Mouse (Mus musculus) natural killer cell, adult 2 months (primary cell): ENCODE data around the gene Tctex1d4.

Source experiments
- DNase-seq, 2 experiments: peaks; one replicate each; pipeline ENCODE4 v3.0.0; 2022; ENCODE audit warnings: low spot score in 2 of 2

The Tctex1d4 gene

DNA sequence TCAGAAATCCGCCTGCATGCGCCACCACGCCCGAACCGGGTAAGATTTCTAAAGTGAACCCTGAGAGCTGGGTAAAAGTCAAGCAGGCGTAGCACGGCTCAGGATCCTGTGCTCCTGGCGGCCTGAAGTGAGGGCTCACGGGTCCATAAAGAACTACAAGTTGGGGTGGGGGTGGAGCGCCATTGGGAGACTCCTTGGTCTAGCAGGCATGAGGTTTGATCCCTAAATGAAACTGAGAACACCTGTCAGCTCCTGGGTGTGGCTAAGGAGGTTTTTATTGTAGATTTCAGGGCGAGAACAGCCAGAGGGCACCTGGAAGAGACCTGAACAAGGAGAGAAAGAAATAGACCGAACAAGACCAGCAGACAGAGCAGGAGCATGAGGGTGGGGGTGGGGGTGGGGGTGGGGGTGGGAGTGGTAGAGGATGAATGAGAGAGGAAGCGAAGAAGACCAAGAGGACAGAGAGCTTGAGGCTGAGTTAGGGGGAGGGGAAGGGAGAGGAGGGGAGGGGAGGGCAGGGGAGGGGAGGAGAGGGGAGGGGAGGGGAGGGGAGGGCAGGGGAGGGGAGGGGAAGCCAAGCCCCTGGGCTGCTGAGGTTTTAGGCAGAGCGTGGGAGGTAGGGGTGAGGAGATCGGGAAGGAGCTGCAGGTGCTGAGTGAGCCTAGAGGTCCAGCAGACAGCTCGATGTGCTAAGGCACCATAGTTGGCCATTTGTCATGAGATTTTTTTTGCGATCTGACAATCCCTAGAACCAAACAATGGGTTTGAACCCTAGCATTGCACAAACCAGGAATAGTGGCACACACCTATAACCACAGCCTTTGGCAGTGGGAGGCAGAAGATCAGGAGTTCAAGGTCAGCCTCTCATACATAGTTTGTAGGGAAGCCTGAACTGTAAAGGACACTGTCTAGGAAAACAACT is 12.0 kb downstream of the Tctex1d4 start:
- no peak for DNase-seq

DNA sequence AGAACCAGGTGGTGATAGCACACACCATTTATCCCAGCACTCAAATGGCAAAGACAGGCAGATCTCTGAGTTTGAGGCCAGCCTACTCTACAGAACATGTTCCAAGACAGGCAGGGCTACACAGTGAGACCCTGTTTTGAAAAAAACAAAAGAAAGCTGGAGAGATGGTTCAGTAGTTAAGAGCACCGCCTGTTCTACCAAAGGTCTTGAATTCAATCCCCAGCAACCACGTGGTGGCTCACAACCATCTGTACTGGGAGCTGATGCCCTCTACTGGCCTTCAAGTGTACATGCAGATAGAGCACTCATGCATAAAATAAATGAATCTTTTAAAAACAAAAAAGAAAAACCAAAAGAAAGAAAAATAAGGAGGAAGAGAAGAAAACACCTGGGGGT is 12.6 kb downstream of the Tctex1d4 start:
- peak; percentile 54 to 58 for DNase-seq

DNA sequence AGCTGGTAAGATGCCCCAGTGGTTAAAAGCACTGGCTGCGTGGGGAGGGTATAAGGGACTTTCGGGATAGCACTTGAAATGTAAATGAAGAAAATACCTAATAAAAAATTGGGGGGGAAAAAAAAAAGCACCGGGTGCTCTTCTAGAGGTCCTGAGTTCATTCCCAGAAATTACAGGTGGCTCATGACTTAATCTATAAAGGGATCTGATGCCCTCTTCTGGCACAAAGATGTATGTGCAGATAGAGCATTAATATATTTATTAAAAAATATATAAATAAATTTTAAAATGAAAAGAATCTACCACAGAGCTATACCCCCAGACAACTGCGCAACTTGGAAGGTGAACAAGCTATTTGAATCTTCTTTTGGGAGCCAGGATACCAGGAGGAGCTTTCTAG is 14.0 kb downstream of the Tctex1d4 start:
- no peak for DNase-seq

DNA sequence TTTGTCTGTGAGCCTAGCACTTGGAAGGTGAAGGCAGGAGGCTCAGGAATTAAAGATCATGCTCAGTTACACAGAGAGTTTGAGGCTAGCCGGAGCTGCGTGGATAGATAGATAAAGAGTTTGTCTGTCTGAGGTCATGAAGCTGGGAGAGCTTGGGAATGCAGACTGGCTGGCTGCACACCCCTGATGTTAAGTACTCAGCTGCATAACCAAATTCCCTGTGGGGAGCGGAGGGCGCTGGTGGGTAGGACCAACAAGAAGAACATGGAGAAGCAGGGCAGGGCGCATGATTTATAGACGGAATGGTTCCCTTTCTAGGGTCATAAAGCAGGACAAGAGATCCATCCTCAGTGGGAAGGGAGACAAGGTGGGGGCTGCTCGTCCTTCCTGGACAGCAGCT is 16.4 kb downstream of the Tctex1d4 start:
- DNase-seq, result no peak

DNA sequence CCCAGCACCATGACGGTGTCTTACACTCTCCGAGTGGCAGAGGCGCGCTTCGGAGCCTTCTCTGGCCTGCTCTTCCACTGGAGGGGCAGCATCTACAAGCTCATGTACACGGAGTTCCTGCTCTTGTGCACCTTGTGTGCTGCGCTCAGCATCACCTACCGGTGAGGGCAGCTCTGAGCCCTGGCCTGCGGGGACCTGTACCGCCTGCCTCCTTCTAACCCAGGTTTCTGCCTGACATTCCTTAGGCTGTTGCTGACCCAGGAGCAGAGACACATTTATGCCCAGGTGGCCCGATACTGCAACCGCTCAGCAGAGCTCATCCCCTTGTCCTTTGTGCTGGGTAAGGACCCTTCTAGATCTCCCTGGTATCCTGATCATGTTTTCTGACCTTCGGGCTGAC is 18.7 kb downstream of the Tctex1d4 start:
- DNase-seq, result no peak

DNA sequence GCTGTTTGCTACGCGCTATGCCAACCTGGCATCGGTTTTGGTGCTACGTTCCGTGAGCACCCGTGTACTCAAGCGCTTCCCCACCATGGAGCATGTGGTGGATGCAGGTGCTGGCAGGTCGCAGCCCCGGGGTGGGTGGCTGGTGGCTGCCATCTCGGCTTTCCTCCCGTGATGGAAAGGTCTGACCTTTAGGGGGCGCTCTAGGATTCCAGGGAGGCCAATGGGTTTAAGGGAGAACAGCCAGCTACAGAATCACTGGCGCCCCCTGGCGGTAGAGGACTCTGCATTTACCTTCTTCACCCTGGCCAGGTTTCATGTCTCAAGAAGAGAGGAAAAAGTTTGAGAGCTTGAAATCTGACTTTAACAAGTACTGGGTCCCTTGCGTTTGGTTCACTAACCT is 19.6 kb downstream of the Tctex1d4 start:
- peak; percentile 87 to 93 for DNase-seq

DNA sequence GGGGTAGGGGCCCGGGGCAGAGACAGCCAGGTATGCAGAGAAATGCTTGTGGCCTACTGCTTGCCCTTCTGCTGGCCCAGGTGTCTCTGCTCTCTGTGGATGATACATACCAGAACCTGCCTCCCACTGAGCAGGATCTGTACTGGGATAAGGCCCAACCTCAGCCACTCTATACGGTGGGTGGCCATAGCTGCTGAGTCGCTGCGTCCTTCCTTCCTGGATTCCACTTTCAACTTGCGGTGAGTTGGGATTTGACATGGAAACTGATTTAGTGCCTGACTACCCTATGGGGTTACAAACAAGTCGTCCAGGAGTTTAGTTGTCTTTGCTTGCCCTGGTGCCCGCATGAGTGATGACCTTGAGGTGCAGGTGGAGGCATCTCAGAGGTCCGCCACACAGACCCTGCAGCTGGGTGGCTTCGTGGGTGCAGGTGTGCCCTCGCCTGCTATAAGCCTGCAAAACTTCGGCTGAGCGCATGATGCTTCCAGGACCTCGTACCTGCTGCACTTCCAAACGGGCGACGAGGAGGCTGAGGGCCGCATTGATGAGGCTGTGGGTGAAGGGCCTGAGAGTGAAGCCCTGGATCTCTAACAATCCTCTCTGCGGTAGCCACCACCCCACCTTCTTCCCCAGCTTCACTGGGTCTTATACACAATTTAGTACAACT is 21.6 kb downstream of the Tctex1d4 start:
- no peak for DNase-seq

DNA sequence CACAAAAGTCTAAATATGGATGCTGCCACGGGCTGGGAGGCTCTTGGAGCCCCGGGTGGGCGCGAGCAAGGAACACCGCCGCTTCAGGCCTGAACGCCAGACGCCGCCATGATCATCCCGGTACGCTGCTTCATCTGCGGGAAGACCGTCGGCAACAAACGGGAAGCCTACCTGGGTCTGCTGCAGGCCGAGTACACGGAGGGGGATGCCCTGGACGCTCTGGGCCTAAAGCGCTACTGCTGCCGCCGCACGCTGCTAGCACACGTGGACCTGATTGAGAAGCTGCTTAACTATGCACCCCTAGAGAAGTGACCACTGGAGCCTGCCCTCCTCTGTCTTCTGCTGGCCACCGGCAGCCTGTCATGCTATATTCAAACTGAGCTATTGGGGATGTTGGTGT is 22.2 kb downstream of the Tctex1d4 start:
- DNase-seq, result no peak

DNA sequence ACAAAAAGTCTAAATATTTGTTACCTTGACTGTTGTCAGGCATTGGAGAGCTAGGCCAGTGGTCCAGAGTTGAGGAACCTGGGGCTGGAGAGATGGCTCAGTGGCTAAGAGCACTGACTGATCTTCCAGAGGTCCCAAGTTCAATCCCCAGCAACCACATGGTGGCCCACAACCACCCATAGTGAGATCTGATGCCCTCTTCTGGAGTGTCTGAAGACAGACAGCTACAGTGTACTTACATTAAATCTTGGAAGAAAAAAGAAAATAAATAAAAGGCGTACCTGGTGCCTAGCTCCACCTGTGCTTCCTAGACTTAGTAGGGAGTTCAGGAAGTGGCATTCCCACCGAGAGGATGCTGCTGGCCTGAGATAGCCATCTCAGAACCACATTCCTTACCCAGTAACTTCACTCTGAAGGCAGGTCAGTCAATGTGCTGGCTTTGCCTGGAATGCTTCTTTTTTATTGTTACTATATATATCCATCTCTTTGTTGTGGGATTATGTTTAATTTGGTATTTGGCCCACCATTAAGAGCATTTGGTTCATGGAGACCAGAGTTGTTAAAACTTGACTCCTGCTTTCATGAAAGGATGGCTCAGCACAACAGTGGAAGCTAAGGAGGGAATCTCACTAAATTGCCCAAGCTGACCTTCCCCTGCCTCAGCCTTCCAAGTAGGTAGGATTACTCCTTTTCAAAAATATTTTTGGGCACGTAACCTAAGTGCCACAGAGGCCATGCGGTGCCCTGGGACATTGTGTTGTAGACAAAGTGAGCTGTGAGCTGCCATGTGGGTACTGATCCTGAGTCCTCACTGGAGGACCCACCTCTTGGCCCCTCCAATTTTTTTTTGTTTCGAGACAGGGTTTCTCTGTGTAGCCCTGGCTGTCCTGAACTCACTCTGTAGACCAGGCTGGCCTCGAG is 23.0 kb downstream of the Tctex1d4 start:
- DNase-seq, result no peak

DNA sequence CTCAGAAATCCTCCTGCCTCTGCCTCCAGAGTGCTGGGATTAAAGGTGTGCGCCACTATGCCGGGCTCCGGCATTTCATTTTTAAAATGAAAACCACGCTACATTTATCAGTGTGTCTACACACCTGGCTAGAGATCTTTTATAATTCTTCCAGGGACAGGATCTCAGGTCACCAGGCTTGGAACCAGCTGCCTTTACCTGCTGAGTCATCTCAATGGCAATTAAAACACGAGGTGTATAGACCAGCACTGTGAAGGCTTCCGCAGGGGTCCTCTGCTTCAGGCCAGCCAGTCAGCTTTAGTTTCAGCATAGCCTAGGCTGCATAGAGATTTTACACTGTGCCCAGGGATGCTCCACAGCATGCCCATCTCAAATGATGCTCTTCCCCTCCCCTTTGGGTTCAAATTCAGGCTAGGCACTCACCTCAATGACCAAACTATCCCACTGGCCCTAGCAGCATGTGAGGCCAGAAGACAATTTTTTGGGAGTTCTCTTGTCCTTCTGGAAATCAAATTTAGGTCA is 23.7 kb downstream of the Tctex1d4 start:
- no peak for DNase-seq

DNA sequence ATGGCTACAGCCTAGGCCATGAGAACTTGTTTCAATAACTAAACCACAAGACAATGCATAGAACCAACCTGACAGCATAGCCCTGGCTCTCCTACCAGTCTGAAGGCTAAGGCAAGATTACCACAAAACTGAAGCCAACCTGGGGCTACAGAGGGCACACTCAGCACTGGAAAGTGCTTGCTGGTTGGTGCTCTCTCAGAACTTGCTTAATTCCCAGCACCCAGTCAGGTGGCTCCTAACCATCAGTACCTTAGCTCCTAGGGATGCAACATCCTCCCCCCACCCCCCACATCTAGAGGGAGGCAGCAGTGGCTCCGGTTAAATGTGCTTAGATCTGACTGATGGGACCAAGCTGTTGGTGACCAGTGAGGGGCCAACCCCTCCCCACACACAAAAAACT is 24.8 kb downstream of the Tctex1d4 start:
- no peak for DNase-seq

DNA sequence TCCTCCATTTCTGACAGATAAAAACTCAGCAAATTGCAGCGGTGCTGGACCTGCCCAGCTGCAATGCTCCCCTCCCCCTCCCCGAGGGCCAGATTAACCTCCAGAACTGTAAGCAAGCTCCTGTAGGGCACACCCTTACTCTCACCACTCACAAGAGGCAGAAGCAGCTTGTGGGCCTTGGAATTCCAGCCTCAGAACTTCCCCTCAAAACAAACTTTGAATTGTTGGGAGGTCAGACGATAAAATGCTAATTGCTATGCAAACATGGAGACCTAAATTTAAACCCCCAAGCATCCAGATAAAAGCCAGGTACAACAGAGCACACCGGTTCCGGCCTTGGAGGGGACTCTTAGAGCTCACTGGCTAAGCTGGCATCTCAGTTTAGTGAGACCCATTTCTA is 26.1 kb downstream of the Tctex1d4 start:
- no peak for DNase-seq

DNA sequence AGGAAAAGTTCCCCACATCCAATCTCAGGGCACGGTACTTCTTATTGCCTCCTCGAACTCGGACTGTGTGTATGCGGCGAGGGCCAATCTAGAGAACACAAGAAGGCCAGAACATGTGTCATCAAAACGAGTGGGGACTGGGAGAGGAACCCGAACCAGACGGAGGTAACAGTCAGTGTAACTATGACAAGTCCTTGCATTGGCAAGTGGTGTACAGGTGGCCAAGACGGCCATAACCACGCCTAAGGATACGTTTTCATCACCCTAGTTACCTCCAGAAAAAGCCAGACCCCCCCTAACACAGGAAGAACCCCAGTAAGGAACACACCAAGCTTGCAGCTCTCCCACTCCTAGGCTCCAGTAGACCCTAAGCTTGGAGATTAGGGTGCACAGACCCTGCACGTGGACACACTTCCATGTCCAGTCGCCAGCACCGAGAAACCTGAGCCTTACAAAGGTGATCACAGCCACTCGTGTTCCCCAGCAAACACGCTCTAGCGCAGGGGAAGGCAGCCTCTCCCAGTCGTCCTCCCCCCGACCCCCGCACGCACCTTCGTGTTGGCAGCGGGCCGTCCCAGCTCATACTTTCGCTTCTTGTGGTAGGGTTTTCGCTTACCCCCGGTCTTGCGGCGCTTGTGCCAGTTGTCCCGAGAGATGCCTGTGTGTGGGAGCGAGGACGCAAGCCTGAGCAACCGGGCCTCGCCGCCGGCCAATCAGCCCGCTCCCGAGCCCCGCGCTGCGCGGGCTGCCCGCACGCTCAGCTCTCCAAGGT is 28.6 kb downstream of the Tctex1d4 start:
- peak in 1 of 2 experiments; percentile 22 for DNase-seq

DNA sequence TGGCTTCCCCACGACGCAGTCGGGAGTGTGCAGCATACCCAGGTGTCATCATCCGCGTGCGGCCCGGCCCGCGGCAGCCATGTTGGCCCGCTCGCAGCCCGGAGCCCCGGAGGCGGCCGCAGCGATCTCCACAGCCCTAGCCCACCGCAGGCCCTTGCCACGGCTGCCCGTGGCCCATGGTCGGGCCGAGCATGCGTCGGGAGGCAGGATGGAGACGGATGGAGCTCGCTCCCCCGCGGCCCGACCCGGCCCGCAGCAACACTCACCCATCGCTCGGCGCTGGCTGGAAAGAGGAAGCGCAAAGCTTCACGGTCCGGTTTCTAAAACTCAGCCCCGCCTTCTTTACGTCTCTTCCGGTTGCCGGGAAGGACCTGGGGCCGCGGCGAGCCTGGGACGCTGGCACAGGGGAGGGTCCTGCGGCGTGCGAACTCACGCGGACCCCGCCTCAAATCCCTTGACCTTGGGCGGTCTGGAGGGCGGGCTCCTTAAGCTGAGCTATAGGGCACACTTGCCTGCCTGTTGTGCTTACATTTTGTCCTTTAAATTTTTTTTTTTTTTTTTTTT is 29.3 kb downstream of the Tctex1d4 start, which contains the start of gene Rps8:
TSS of gene Rps8 (minus strand) at position 452 of the 564 bp plus-strand sequence.
- peak; percentile 72 to 79 for DNase-seq

DNA sequence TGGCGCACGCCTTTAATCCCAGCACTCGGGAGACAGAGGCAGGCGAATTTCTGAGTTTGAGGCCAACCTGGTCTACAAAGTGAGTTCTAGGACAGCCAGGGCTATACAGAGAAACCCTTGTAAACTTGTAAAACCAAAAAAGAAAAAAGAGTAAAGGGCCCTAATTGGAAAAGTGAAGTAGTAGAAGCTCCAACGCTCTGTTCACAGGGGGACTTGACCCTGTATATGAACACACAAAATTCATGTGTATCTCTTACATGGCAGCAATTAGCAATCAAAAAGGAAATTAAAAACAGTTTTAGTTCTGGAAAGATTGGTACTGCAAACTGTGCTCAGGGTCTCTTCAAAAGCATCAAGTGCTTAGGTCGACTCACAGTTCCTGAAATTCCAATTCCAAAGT is 29.8 kb downstream of the Tctex1d4 start:
- DNase-seq, result no peak

DNA sequence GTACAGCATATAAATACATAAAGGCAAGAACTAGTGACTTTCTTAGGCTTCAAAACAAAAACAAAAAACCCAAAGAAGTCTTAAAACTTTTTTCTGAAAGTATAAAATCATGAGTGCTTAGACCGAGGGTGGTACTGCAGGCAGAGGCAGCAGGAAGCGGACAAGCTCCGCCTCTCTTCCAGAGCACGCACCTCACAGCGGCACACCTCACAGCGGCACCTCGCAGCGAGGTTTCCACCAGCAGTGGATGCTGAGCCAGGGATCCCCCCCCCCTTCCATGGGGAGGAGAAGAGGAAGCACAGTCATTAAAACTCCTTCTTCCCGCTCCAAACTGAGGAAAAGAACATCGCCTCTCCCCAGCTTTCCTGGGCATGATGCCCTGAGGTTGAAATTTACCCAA is 33.1 kb downstream of the Tctex1d4 start:
- no peak for DNase-seq

DNA sequence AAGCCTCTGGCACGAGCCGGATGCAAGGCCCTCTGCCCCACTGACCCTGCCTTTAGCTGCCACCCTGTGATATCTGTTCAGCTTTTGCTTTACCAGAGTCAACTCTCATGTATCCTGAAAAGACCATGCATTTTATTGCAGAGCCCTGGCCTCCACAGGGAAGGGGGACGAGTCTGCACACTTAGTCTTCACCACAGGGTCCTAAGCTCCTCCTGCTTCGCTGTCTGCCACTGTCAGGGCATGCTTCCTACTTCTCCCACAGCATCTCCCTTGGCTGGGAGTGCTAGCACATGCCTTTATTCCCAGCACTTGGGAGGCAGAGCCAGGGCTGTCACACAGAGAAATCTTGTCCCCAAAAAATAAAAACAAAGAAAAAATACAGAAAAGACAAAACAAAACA is 34.6 kb downstream of the Tctex1d4 start:
- no peak for DNase-seq

DNA sequence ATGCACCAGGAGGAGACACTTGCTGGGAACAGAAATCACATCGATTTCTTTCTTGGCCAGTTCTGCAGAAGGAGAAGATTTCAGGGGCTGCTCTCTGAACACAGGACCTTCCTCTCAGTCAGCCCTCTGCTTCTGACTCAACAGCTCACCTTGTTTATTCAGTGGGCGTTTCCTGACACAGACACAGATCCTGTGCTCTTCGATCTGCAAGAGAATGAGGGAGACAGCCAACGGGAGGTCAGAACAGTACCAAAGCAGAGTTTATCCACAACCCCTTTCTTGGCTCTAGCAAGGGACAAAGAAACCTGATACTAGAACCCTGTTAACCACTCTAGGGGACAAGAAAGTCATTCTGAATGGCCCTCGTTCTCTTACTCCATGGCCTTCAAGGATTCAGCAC is 43.3 kb downstream of the Tctex1d4 start:
- no peak for DNase-seq
